Mouse (Mus musculus): Measurements from ENCODE around the gene Uqcc3. TPM values are rescaled to one million over a fixed set of nuclear protein-coding genes. Genes with fewer than 3 reads are reported as not detected.
A peak's percentile ranks its signal among the peaks of the same experiment; 100 is the strongest.

Gene Uqcc3
- total and polyA plus RNA-seq, 2 experiments from 2014 or later, result 12.6 to 91.9 TPM

GRCm38 (mm10) chr19:8927891-8928525 is 47.3 kb upstream of the Uqcc3 start:
- Histone ChIP-seq H3K4me2 (ENCODE audit: low read depth, low read length) (no peak overlapping the region), H3K4me3 (ENCODE audit: low read depth, low read length) (no peak overlapping the region), H3K4me1 (ENCODE audit: control insufficient read depth, insufficient read depth) (0 out of 2 replicates have a peak, but pooled peaks cover 9% of the 10 kb centered on the region), H3K36me3 (replicated peaks; ENCODE audit: control insufficient read depth, insufficient read depth, low read length) (peaks cover 39% of the 10 kb centered on the region), H3K9ac (replicated peaks; ENCODE audit: low read depth, low read length) (no peak overlapping the region), H3K27ac (ENCODE audit: low read depth) (no peak overlapping the region), H3K9me3 (replicated peaks; ENCODE audit: control insufficient read depth, low read length) (no peaks in the 10 kb centered on the region), H3K27me3 (ENCODE audit: control insufficient read depth, insufficient read depth, low read length) (no peaks in the 10 kb centered on the region)
- no peak for DNase-seq (ENCODE audit: low spot score)
- no peak for ATAC-seq (ENCODE audit: insufficient read depth, low read depth)
- 85% methylated on average over 12 of the region's 12 CpGs for WGBS
- TF ChIP-seq EP300 (IDR thresholded peaks at IDR 0.05; ENCODE audit: low read depth) (no peak), CTCF (IDR thresholded peaks at IDR 0.05; ENCODE audit: low read depth) (no peak)

- TF ChIP-seq EP300 (IDR thresholded peaks at IDR 0.05; ENCODE audit: low read depth) (no peak), CTCF (IDR thresholded peaks at IDR 0.05; ENCODE audit: low read depth) (no peak)
- Histone ChIP-seq H3K9ac (replicated peaks; ENCODE audit: low read depth, low read length) (no peak overlapping the region), H3K9me3 (replicated peaks; ENCODE audit: control insufficient read depth, low read length) (no peaks in the 10 kb centered on the region), H3K4me2 (ENCODE audit: low read depth, low read length) (no peak overlapping the region), H3K27me3 (ENCODE audit: control insufficient read depth, insufficient read depth, low read length) (no peaks in the 10 kb centered on the region), H3K36me3 (replicated peaks; ENCODE audit: control insufficient read depth, insufficient read depth, low read length) (peaks cover 40% of the 10 kb centered on the region), H3K4me3 (ENCODE audit: low read depth, low read length) (no peak overlapping the region), H3K27ac (ENCODE audit: low read depth) (no peak overlapping the region), H3K4me1 (ENCODE audit: control insufficient read depth, insufficient read depth) (peaks cover 10% of the 10 kb centered on the region; the same call in 1 of the 2 replicates)
- 78% methylated on average over 2 of the region's 2 CpGs for WGBS
- no peak for DNase-seq (ENCODE audit: low spot score)
- ATAC-seq (ENCODE audit: insufficient read depth, low read depth), result no peak
Observed at GRCm38 (mm10) chr19:8926766-8927165, 46.0 kb upstream of the Uqcc3 start.

- TF ChIP-seq EP300 (IDR thresholded peaks at IDR 0.05; ENCODE audit: low read depth) (no peak), CTCF (IDR thresholded peaks at IDR 0.05; ENCODE audit: low read depth) (no peak)
- Histone ChIP-seq H3K4me2 (ENCODE audit: low read depth, low read length) (peak overlapping the region; percentile 90; the same call in 1 of the 2 replicates), H3K27ac (ENCODE audit: low read depth) (no peak overlapping the region), H3K4me3 (ENCODE audit: low read depth, low read length) (no peak overlapping the region), H3K9ac (replicated peaks; ENCODE audit: low read depth, low read length) (0 out of 2 replicates have a peak overlapping the region, but pooled peaks have one; percentile 81), H3K36me3 (replicated peaks; ENCODE audit: control insufficient read depth, insufficient read depth, low read length) (peaks cover 28% of the 10 kb centered on the region), H3K9me3 (replicated peaks; ENCODE audit: control insufficient read depth, low read length) (no peaks in the 10 kb centered on the region), H3K4me1 (ENCODE audit: control insufficient read depth, insufficient read depth) (peaks cover 15% of the 10 kb centered on the region), H3K27me3 (ENCODE audit: control insufficient read depth, insufficient read depth, low read length) (no peaks in the 10 kb centered on the region)
- DNase-seq (ENCODE audit: low spot score) (no peak), ATAC-seq (ENCODE audit: insufficient read depth, low read depth) (no peak)
- WGBS, result 70% methylated on average over 9 of the region's 9 CpGs
Observed at GRCm38 (mm10) chr19:8921741-8922140, 41.0 kb upstream of the Uqcc3 start.

- peak overlapping the region; percentile 75 for H3K4me3 ChIP-seq (ENCODE audit: low read depth, low read length)
- peak overlapping the region; percentile 87 for H3K27ac ChIP-seq (ENCODE audit: low read depth)
- no peaks in the 10 kb centered on the region for H3K9me3 ChIP-seq (replicated peaks; ENCODE audit: control insufficient read depth, low read length)
- peak overlapping the region; percentile 90 for H3K4me2 ChIP-seq (ENCODE audit: low read depth, low read length)
- no peak for TF ChIP-seq CTCF (IDR thresholded peaks at IDR 0.05; ENCODE audit: low read depth)
- TF ChIP-seq EP300 (IDR thresholded peaks at IDR 0.05; ENCODE audit: low read depth), result no peak
- ATAC-seq (ENCODE audit: insufficient read depth, low read depth), result no peak
- peaks cover 28% of the 10 kb centered on the region for H3K36me3 ChIP-seq (replicated peaks; ENCODE audit: control insufficient read depth, insufficient read depth, low read length)
- 3% methylated on average over 6 of the region's 6 CpGs for WGBS
- peaks cover 15% of the 10 kb centered on the region for H3K4me1 ChIP-seq (ENCODE audit: control insufficient read depth, insufficient read depth)
- peak overlapping the region; percentile 81 for H3K9ac ChIP-seq (replicated peaks; ENCODE audit: low read depth, low read length)
- no peaks in the 10 kb centered on the region for H3K27me3 ChIP-seq (ENCODE audit: control insufficient read depth, insufficient read depth, low read length)
- DNase-seq (ENCODE audit: low spot score), result peak; percentile 55
Observed at GRCm38 (mm10) chr19:8920836-8921291, 40.1 kb upstream of the Uqcc3 start.

- H3K4me3 ChIP-seq (ENCODE audit: low read depth, low read length), result peak within 1 kb of the TSS; percentile 75
- H3K36me3 ChIP-seq (replicated peaks; ENCODE audit: control insufficient read depth, insufficient read depth, low read length), result peaks cover 30% of the 10 kb centered on the region
- H3K9me3 ChIP-seq (replicated peaks; ENCODE audit: control insufficient read depth, low read length), result no peaks in the 10 kb centered on the region
- H3K27ac ChIP-seq (ENCODE audit: low read depth), result peak within 1 kb of the TSS; percentile 87
- H3K27me3 ChIP-seq (ENCODE audit: control insufficient read depth, insufficient read depth, low read length), result no peaks in the 10 kb centered on the region
- TF ChIP-seq CTCF (IDR thresholded peaks at IDR 0.05; ENCODE audit: low read depth) (no peak), EP300 (IDR thresholded peaks at IDR 0.05; ENCODE audit: low read depth) (no peak)
- H3K9ac ChIP-seq (replicated peaks; ENCODE audit: low read depth, low read length), result peak within 1 kb of the TSS; percentile 81
- 2% methylated on average over 49 of the region's 50 CpGs for WGBS
- DNase-seq (ENCODE audit: low spot score) (peak; percentile 92), ATAC-seq (ENCODE audit: insufficient read depth, low read depth) (peak; percentile 97)
- peak within 1 kb of the TSS; percentile 90 for H3K4me2 ChIP-seq (ENCODE audit: low read depth, low read length)
- H3K4me1 ChIP-seq (ENCODE audit: control insufficient read depth, insufficient read depth), result peaks cover 15% of the 10 kb centered on the region
Observed at GRCm38 (mm10) chr19:8920073-8920736, 39.5 kb upstream of the Uqcc3 start, which contains the start of gene B3gat3. TSS of gene B3gat3 (plus strand) at chr19:8920374.

Data from heart, postnatal 0 days (tissue).